Mouse (Mus musculus) spleen, postnatal 14 days (tissue): ENCODE results near the gene Tmcc1.
"Not testable (repeated sequence)": the region's sequence is repeated elsewhere in the genome, so short reads cannot be mapped to it uniquely, and the experiment has no call there.

Experiments
- DNase-seq, 2 experiments: peaks; one replicate each; pipeline ENCODE4 v3.0.0; 2021 to 2022; ENCODE audit warnings: low spot score in 2 of 2

The Tmcc1 gene

GRCm38 (mm10) chr6:116193394-116194393 lies at the start of gene Tmcc1:
Gene Tmcc1, minus strand, starts transcription at chr6:116193486.
- DNase-seq = peak; percentile 98

- DNase-seq = no peak
Measured at GRCm38 (mm10) chr6:116240371-116240770, 47.1 kb upstream of the Tmcc1 start.

- no peak for DNase-seq
Measured at GRCm38 (mm10) chr6:116238083-116238482, 44.8 kb upstream of the Tmcc1 start.

GRCm38 (mm10) chr6:116235336-116235735 lies 42.0 kb upstream of the Tmcc1 start:
- DNase-seq = no peak

DNA sequence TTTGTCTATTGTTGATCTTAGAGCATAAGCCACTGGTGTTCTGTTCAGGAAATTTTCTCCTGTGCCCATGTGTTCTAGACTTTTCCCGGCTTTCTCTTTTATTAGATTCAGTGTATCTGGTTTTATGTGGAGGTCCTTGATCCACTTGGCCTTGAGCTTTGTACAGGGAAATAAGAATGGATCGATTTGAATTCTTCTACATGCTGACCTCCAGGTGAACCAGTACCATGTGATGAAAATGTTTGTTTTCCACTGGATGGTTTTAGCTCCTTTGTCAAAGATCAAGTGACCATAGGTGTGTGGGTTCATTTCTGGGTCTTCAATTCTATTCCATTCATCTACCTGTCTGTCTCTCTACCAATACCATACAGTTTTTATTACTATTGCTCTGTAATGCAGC lies 41.5 kb upstream of the Tmcc1 start:
- DNase-seq = not testable (repeated sequence)

GRCm38 (mm10) chr6:116228785-116229525 lies 35.7 kb upstream of the Tmcc1 start:
- DNase-seq = peak; percentile 39 to 53

DNA sequence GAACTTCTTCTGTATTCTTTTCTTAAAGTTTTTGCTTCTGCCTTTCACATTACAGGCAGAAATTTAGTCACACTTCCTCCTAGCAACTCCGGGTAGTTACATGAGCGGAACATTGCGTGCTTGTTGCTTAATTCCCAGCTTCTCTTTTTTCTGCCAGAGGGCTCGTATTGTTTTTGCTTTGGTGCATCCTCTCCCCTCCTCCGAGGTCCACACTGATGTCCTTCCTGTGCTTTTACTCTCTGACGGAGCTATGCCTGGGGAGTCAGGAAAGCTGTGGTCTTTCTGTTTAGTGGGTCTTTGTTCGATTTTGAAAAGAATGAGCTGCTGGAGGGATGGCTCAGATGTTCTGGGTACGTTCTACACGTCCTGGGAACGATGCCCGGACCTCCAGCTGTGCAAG lies 34.5 kb upstream of the Tmcc1 start:
- DNase-seq = no peak

DNA sequence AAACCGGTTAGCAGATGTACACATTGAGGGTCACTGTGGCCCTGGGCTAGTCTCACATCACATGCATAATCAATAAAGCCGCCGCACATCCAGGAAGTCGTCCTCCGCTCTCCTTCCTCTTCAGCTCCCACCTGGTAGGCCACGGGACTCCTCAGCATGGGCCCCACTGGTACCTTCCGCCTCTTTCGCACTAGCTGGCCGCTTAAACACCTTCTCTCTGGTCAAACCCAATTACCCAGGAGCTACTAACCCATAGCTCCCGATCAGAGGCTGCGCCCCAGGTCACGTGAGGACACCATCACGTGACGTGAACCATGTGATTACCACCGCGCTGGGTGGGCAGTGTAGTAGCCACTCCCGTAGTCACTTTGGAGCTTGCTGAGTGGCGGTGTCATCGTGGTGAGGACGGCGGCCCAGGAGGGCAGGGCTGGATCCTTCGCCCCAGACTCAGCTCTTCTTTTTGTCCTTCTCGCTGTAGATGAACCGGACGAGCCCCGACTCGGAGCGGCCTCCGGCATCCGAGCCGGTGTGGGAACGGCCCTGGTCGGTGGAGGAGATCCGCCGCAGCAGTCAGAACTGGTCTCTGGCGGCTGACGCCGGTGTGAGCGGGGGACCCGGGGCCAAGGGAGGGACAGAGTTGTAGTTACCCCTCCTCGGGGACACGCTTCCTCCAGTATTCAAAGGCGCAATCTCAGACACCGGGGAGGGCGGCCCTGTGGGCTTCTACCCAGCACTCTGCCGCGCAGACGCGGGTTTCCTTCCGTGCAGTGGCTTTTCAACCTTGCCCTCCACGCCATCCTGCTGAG lies 14.6 kb upstream of the Tmcc1 start, which contains the start of gene Washc2:
Washc2 (plus strand) TSS at position 310 of the 806 bp plus-strand sequence.
- peak; percentile 82 to 88 for DNase-seq

- no peak for DNase-seq
Measured at GRCm38 (mm10) chr6:116199682-116200081, 6.4 kb upstream of the Tmcc1 start.

DNA sequence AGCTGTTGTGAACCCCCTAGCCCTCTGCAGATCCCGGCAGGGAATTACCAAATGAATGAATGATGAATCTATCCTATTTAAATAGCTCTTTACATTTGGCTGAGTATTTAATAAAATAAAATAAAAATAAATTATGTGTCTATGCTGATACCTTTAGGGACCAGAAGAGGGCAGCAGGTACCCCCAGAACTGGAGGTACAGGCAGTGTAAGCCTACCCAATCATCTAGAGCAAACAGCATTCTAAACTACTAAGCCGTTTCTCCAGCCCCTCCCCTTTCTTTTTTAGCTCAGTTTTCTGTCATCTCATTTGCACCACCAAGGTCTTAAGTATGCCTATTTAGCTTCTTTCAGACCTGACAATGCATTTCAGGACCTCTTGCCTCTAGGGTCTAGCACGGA lies 4.9 kb upstream of the Tmcc1 start:
- DNase-seq = peak in 1 of 2 experiments; percentile 5

DNA sequence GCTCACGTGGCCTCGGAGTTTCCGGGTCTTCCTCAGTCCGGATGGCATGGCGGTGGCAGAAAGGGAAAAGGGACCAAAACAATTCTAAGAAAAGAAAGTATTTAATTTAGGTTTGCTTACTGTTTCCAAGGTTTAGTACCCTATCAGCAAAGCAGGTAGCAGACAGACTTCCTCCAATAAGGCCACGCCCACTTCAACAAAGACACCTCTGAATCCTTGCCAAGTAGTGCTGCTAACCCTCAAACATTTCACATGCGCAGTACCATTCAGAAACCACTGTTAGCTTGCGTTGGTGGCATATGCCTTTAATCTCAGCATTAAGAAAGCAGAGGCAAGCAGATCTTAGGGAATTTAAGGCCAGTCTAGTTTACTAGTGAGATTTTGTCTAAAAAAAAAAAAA lies 2.5 kb upstream of the Tmcc1 start:
- no peak for DNase-seq

DNA sequence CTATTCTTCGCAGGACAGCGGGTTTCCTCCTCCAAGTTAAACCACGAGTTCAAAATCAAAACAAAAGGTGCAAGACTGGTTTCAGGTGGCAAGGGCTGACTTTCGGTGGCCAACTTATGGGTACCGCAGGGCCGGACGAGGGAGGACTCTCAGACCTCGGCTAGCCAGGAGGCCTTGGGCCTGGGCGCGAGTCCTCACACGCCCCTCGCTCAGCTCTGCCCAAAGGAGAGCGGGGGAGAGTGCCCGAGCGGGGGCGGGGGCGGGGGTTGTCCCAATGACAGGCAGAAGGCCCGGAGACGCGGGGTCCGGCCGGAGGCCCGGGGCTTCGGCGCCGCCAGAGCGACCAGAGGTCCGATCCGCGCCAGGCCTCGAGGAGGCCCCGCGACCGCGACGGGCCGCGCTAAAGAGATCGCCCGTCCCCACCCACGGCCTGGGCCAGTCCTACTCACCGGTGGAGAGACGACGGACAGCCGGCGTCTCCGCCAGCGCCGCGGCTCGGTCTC lies 426 bp downstream of the Tmcc1 start:
- peak; percentile 18 to 38 for DNase-seq

DNA sequence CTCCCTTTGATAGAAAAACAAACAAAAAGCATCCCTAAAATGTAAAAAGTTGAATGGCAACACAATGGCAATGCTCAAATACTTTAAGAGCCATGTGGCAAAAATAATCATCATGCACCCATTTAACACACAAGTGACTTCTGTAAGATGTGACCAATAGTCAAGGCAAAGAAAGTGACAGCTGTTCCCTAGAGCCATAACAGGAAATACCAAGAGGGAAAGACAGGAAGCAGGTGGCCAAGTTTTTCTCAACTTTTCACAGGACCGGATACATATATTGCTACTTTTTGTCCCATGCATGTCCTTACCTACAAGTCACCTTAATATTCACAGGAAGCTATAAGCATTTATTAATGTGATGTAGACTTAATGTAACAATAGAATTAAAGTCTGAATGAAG lies 3.9 kb downstream of the Tmcc1 start:
- DNase-seq = no peak

- no peak for DNase-seq
Measured at GRCm38 (mm10) chr6:116186485-116186884, 6.8 kb downstream of the Tmcc1 start.

- DNase-seq = no peak
Measured at GRCm38 (mm10) chr6:116183509-116183908, 9.8 kb downstream of the Tmcc1 start.

DNA sequence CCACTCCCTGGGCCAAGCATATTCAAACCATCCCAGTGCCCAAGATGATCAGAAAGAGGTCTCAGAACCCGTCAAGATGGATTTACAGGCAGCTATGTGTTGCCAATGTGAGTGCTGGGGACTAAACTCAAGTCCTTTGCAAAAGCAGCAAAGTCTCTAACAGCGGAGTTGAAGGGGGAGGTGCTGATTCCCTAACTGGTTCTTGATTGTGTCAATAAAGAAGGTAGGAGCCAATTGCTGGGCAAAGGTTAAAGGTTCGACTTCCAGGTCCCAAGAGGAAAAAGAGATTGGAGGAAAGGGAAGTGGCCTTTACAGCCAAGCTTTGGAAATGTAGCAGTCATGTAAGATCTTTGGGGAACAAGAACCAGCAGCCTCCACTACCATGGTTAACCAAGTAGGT lies 12.6 kb downstream of the Tmcc1 start:
- no peak for DNase-seq

- DNase-seq = no peak
Measured at GRCm38 (mm10) chr6:116178376-116178775, 14.9 kb downstream of the Tmcc1 start.

- DNase-seq = not testable (repeated sequence)
Measured at GRCm38 (mm10) chr6:116173511-116174099, 19.7 kb downstream of the Tmcc1 start.

- DNase-seq = no peak
Measured at GRCm38 (mm10) chr6:116166383-116166782, 26.9 kb downstream of the Tmcc1 start.

DNA sequence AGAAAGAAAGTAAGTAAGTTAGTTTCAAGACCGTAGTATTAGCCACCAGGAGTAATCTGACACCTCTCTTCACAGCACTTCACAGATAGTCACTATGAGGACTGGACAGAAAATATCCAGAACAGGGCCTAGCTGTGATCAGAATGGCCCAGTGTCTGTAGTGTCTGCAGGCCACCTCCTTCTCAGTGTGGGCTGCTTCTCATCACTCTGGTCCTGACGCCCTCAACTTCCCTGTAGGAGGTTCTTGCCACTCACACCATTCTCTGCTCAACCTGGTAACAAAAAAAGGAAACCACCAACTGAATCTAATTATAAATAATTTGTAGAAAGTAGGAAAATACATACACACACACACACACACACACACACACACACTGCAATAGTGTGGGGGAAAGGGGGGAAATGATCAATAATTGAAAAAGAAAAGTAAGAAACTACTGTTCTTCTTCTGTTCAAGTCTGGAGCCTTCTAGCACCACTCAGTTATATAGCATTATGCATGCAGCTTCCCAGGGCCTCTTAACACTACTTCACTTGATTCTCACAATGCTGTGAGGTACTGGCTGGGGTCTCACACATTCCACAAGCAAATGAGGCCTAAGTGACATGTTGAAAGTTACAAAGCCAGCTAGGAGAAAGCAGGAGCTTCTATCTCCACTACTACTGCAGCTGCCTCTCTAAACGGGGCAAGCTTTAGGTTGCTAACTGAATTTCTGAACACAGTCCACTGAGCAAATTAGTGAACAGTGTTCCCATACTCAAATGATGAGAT lies 38.2 kb downstream of the Tmcc1 start:
- no peak for DNase-seq
